Mouse (Mus musculus) erythroblast, adult 5-6 weeks (primary cell): Measurements from ENCODE around the gene Zfp27. TPM values are rescaled to one million over a fixed set of nuclear protein-coding genes. Genes with fewer than 3 reads are reported as not detected.

Experiments
- ATAC-seq: replicated peaks from 2 replicates; pipeline ENCODE4 v1.8.0; 2016; ENCODE audit warnings: moderate number of reproducible peaks, mild to moderate bottlenecking, moderate TSS enrichment, inconsistent platforms; ENCODE audit not compliant: poor library complexity, low FRiP score, severe bottlenecking
- total RNA-seq, 2 experiments: library from RNA; stranded (forward) in 1 of 2; stranded (reverse) in 1 of 2; fragments of 150-400 nt in 1 of 2; fragments of 200-764, 138-1000 nt in 1 of 2; gene quantifications; 2 replicates each; pipeline versions ENCODE4 v1.2.3 to v1.2.4; 2015 to 2017; ENCODE audit warnings: low replicate concordance in 2 of 2

The Zfp27 gene
- 1.0 and 1.2 TPM in 2 replicates for total RNA-seq (2015; ENCODE audit: low replicate concordance)
- total RNA-seq (2017; ENCODE audit: low replicate concordance): 1.4 and 1.7 TPM in 2 replicates

- ATAC-seq: peak; percentile 91
These were observed at the start of gene Zfp27 for GRCm38 (mm10) chr7:29905966-29906681. TSS of gene Zfp27 (minus strand) at chr7:29906572.

GRCm38 (mm10) chr7:29954731-29955130 lies 48.4 kb upstream of the Zfp27 start:
- peak; percentile 69 for ATAC-seq

GRCm38 (mm10) chr7:29953513-29954401 lies 47.4 kb upstream of the Zfp27 start, which contains the start of gene Zfp74:
TSS of gene Zfp74 (minus strand) at chr7:29954089.
- ATAC-seq: peak; percentile 86

- no peak for ATAC-seq
These were observed 46.7 kb upstream of the Zfp27 start for GRCm38 (mm10) chr7:29953086-29953485.

GRCm38 (mm10) chr7:29944201-29944600 lies 37.8 kb upstream of the Zfp27 start:
- ATAC-seq: no peak

DNA sequence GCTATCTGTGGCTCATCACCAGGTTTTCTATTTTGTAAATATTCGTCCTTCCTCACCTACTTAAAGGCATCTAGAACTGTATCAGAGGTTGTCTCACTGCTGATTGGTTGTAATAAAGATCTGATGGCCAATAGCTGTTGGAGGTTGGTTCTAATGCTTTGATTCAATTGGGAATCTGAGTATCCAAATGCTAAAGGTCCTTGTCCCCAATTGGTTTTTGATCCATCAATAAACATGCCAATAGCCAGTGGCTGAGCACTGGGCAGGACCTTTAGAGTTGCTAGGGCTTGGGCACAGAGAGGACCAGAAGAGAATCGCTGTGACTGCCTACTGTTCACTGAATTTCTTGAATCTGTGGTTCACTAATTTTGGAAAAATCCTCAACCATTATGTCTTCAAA lies 37.3 kb upstream of the Zfp27 start:
- ATAC-seq: no peak

DNA sequence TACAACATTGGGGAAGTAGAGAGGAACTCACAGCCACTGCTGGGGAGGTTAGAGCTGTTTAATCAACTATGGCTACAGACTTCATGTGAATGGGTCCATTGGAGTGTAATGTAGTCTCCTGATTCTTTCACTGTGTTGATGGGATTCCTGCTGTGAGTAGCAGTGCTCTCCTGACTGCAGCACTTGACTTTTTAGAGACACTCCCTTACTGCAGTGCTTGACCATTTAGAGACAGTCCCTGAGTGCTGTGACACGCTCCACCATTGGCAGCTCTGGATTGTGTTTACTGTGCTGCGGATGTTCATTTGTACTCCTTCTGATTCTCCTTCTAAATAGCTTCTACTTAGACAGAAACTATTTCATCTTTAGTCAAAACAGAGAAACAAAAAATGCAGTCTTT lies 36.4 kb upstream of the Zfp27 start:
- no peak for ATAC-seq

GRCm38 (mm10) chr7:29941027-29941426 lies 34.7 kb upstream of the Zfp27 start:
- ATAC-seq: no peak

GRCm38 (mm10) chr7:29938856-29939255 lies 32.5 kb upstream of the Zfp27 start:
- no peak for ATAC-seq

DNA sequence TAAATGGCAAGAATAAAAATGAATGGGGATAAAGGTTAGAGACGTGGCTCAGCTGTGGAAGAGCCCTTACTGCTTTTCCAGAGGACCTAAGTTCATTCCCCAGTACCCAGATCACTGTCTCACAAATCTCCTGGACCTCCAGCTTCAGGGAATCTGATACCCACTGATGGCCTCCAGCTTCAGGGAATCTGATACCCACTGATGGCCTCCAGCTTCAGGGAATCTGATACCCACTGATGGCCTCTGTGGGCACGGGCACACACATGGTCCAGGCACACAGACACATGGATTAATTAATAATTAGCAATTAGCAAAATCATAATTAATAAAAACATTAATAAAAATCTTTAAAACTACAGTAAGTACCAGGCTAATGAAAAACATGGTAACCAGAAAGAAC lies 16.4 kb upstream of the Zfp27 start:
- ATAC-seq: no peak

DNA sequence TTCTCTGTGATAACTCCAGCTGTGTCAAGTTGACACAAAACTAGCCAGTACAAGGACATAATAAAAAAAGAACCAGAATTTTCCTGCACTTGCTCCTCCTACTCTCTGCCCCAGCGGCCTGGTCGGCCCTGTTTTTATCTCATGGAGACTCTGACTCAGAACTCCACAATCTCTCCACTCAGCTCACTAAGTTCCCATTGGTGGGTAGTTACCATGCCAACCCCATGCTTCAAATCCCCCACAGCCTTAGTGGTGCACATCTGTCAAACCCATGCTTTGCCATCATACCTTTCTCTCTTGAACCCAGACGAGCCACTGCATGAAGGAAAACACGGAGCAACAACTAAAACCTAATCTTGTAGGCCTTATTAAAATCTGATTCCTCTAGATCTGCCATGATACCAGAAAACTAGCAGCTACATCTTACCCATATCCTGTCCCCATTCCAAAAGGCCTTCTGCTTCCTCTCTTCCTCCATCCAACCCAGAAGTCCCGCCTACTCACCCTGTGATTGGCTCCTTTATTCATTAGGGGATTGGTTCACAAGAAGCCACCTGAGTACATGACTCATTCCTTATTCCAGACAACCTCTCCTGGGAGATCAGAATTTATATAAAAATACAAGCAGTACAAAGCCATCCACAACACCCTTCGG lies 15.2 kb upstream of the Zfp27 start:
- no peak for ATAC-seq

- ATAC-seq: no peak
These were observed 11.7 kb upstream of the Zfp27 start for GRCm38 (mm10) chr7:29918062-29918453.

- ATAC-seq: no peak
These were observed 11.1 kb upstream of the Zfp27 start for GRCm38 (mm10) chr7:29917371-29918061.

- no peak for ATAC-seq
These were observed 5.8 kb upstream of the Zfp27 start for GRCm38 (mm10) chr7:29912172-29912571.

- ATAC-seq: no peak
These were observed 3.9 kb upstream of the Zfp27 start for GRCm38 (mm10) chr7:29910252-29910651.

GRCm38 (mm10) chr7:29908130-29908950 lies 2.0 kb upstream of the Zfp27 start, which contains the start of gene Zfp383:
TSS of gene Zfp383 (plus strand) at chr7:29908223.
- peak; percentile 64; the same call in 1 of the 2 replicates for ATAC-seq

DNA sequence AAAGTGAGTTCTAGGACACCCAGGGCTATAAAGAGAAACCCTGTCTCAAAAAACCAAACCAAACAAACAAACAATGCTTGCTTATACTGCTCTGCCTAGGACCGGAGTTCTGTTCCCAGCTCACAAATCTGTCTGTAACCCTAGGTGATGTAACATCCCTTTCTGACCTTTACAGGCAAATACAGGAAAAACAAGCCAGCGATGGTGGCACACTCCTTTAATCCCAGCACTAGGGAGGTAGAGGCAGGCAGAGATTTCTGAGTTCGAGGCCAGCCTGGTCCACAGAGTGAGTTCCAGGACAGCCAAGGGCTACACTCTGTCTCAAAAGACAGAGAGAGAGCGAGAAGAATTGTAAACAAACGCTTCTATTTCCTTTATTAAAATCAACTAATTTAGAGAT lies 834 bp upstream of the Zfp27 start:
- no peak for ATAC-seq

GRCm38 (mm10) chr7:29906682-29907058 lies 298 bp upstream of the Zfp27 start:
- ATAC-seq: no peak

- no peak for ATAC-seq
These were observed 2.3 kb downstream of the Zfp27 start for GRCm38 (mm10) chr7:29904101-29904500.
